Mouse (Mus musculus): ENCODE data around the gene Simc1.
A peak's percentile ranks its signal among the peaks of the same experiment; 100 is the strongest.

The Simc1 gene

DNA sequence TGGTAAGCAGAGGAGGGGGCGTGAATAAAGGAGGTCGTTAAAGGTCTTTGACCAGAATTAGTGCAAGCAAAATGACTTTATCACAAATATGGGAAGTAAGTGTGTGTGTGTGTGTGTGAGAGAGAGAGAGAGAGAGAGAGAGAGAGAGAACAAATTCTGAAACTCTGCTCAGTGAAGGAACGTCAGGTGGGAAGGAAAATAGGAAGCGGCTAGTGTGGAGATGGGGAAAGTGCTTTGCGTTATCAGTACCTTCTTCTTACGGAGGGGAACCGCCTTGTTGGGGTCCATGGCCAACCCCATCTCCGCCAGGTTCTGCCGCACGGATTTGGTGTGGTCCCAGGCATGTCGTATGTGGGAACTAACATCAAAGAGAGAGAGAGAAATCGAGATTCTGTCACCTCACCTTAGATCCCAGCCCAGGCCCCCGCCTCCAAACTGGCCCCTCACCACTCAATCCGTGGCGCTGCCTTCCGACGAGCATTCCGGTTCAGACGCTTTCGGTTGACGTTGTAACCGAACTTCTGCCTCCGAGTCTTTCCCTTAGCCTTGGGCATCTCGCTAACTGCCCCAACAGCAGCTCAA is 85.9 kb downstream of the Simc1 start:
- no peak for DNase-seq

DNA sequence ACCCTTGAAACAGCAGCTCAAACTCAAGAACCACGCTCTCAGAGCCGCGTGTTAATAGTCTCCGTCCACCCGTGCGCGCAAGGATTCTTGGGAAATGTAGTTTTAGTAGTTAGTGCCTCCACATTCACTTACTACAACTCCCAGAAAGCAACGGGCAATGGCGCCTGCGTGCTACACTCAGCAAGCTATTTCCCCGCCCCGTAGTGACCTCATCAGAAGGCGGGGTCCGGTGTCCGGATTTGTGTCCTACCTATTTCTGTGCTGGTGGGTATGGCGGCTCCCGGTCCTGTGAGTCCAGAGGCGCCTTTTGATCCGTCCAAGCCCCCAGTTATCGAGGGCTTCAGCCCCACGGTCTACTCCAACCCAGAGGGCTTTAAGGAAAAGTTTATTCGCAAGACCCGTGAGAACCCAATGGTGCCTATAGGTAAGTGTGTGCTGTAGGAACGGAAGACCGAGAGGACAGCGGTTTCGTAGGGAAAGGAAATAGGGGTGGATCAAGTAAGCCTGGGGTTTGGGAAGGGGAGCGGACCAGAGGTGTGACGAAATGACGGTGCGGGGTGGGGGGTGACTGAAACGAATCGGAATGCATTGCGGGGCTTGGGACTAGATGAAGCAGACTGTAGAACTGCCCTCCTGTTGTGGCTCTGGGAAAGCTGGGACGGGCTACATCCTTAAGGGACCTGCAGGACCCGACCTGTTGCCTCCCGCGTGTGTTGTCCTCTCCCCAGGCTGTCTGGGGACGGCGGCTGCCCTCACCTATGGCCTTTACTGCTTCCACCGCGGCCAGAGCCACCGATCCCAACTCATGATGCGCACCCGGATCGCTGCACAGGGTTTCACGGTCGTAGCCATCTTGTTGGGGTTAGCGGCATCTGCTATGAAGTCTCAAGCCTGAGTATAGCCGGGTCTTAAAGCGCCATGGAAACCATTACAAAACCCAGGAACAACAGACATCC is 86.7 kb downstream of the Simc1 start, which contains the start of the genes Nop16 and Higd2a:
TSS of gene Nop16 (minus strand) at position 95 of the 956 bp plus-strand sequence.
TSS of gene Higd2a (plus strand) at position 212 of the 956 bp plus-strand sequence.
- DNase-seq = peak; percentile 96 to 97

DNA sequence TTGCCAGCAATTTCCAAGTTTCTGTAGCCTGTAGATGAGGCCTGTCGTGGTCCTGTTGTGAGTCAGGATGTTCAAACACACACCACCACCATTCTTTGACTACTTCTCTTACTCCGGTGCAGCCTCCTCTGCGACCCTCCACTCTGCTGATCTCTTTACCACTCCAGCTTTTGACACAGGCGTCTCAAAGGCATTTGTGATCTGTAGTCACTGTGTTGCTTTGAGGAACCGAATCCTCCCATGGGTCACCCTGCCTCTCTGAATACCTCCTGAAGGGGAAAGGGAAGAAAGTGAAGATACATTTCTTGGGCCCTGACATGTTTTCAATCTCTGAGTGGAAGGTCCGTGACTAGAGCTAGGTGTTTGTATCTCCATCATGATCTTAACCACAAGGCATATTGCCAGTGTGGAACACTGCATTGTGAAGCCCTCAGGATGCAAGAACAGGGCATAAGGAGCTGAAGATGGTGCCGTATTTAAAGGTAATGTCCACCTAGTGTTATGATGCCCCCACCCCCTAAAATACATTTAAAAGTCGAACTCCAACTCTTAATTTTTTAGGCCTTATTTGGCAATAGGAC is 88.3 kb downstream of the Simc1 start:
- no peak for DNase-seq

DNA sequence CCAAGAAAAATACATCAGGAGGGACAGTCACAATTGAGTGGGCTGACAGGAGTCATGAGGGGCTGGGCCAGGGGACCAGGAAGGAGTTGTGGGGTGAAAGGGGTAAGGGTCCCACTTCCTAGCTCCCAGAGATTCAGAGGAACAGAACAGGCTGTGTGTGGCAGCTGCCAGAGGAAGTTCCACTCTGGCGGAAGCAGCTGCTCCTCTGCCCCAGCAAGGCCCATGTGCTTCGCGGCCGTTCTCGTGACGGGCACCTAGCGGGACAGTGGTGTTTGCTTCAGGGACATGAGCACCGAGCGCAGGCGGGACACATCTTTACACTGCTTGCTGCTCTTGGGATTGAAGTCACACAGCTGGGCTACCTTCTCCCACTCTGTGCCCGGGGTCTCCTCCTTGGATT is 90.0 kb downstream of the Simc1 start:
- DNase-seq = no peak

DNA sequence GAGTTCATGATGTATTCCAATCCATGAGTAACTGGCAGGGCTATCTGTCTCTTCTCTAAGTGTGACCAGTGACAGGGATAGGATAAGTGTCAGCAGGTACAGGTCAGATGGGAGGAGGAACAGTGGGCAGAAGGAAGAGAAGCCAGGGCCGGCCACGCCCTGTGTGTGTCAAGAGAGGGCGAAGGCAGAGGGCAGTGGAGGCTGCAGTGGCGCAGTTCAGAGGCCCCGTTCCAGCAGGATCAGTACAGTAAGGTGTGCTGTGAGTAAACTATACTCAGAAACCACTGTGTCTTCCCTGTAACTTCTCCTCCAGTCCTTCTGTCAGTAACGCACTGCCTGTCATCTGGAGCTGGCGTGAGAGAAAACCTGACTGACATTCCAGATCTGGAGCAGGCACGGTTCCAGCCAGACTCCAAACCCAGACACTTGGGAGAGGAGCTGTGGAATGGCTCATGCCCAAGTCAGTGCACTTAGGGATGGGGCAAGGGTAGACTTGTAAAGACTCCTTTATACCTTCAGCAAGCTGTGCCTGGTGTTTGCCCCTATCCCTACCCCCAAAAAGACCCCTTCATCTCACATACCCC is 92.6 kb downstream of the Simc1 start:
- peak in 1 of 2 experiments; percentile 31 for DNase-seq

DNA sequence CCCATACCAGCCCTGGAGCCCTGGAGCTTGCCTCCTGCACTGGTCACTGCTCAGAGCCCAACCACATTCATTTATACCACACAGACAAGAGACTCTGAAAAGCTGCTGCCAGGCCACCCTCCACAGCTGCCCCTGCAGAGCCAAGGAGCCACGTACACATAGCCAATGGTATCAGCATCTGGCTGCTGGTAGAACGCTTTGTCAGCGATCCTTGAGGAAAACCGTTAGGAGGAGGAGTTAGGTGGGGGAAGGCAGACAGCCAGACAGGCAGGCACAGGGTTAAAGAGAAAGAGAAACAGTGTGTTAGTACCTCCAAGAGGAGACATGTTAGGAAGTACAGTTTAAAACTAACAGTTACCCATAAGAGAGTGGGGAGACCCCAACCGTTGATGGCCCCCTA is 93.3 kb downstream of the Simc1 start:
- no peak for DNase-seq

DNA sequence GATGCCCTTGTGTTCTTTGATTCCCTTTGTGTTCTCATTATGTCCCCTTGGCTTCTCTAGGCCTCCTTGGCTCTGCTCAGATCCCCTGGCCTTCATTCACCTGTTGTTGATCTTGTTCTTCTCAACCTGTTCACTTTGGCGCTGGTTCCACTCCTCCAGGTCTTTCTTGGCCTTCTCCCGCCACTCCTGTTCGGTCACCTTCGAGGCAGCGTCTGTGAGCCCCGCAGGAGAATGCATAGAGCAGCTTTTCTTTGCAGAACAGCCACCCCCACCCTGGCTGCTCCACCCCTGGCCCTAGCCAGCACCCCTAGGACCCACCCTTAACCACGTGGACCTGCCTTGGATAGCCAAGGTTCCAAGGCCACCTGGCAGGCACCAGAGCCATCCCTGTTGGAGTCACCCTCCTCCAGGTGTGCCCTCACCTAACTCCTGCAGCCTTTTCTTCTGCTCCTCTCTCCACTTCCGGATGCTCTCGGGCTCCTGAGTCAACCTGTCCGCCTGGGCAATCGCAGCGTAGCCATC is 95.1 kb downstream of the Simc1 start:
- peak; percentile 63 for DNase-seq

Measured in cerebellum, postnatal 14 days (tissue).